Mouse (Mus musculus) brain, adult 2 months (tissue): ENCODE measurements around the gene Mfap5.
"Not testable (repeated sequence)": the region's sequence is repeated elsewhere in the genome, so short reads cannot be mapped to it uniquely, and the experiment has no call there.

ENCODE experiments used
- DNase-seq: peaks from one replicate; pipeline ENCODE4 v3.0.0; 2011; ENCODE audit warnings: low read depth, low spot score

Gene Mfap5

DNA sequence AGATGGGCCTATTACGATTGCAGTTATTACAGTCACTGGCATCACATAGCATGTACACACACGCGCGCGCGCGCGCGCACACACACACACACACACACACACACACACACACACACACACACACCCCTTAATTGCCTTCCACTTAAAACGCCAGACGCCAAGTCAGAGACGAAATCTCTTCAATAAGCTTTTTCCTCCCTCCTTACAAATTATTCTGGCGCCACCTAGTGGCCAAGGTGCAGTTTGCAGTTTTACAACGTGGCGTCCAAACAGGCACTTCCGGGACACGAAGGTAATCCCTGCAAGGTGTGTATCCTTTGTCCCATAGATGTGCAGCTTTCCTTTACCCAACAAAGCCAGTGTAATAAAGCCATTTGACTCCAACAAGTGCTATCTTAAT lies 54.8 kb downstream of the Mfap5 start:
- peak; percentile 86 for DNase-seq

DNA sequence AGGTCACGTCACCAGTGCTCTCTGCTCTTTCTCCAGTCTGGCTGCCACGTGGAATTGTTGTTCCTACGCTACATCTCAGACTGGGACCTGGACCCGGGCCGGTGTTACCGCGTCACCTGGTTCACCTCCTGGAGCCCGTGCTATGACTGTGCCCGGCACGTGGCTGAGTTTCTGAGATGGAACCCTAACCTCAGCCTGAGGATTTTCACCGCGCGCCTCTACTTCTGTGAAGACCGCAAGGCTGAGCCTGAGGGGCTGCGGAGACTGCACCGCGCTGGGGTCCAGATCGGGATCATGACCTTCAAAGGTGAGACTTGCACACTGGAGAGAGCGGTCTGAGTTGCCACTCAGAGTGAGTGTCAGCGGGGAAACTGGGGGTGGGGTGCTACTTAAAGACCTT lies 55.4 kb downstream of the Mfap5 start:
- no peak for DNase-seq

DNA sequence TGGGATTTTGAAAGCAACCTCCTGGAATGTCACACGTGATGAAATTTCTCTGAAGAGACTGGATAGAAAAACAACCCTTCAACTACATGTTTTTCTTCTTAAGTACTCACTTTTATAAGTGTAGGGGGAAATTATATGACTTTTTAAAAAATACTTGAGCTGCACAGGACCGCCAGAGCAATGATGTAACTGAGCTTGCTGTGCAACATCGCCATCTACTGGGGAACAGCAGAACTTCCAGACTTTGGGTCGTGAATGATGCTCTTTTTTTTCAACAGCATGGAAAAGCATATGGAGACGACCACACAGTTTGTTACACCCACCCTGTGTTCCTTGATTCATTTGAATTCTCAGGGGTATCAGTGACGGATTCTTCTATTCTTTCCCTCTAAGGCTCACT lies 56.8 kb downstream of the Mfap5 start:
- DNase-seq: peak; percentile 79

DNA sequence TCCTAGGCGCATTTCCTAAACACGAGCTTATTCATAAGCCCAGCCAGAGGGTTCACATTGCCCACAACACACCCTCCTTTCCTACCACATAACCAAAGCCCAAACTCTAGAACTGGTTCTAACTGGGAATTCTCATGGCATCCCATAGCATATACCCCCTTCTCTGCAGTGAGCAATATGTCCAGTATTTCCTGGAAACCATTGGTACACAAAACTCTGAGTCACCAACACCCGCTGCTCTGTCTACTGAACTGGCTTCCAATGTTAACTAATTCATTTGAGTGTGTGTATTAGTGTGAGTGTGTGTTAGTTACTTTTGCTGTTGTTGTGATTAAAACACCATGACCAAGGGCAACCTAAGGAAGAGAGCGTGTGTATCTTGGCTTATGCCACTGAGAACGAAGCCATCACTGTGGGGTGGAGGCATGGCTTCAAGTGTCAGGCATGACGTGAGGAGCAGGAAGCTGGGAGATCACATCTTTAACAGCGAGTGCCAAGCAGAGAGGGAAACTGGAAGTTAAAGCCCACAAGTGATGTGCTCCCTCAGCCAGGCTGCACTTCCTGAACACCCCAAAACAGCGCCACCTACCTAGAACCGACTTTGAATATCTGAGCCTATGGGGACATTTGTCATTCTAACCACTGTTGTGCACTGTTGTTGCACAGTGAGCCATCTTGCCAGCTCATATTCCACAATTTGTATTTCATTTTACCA lies 59.6 kb downstream of the Mfap5 start:
- no peak for DNase-seq

DNA sequence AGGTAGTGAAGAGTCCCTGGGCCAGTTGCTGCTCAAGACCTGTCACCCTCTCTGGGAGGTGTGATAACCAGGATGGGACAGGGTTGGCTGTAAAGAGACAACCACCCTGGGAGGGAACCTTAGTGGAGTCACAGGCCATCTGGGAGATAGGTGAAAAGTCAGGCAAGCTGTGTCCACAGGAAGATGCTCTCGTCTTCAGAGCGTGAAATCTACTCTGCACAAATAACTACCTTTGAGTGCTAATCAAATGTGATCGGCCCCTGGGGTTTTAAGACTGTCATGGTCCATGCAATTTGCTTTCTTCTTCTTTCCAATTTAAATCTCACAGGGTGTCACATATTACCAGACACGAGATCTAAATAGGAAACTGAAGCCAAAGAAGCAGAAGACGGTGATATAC lies 63.5 kb downstream of the Mfap5 start:
- DNase-seq: no peak

DNA sequence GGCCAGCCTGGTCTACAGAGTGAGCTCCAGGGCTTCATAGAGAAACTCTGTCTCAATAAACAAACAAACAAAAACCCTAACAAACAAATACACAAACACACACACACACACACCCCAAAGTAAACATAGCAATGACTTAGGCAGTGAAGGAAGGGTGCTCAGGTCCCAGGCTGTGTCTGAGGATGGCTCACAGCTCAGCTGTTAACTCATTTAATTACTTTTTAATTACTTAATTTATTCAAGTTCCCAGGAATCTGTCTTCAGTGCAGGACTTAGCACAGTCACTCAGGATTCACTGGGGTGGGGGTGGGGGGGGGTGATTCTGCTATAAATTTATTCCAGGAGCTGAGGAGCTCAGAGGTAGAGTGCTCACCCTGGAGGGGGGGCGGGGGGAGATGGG lies 64.1 kb downstream of the Mfap5 start:
- DNase-seq: no peak

DNA sequence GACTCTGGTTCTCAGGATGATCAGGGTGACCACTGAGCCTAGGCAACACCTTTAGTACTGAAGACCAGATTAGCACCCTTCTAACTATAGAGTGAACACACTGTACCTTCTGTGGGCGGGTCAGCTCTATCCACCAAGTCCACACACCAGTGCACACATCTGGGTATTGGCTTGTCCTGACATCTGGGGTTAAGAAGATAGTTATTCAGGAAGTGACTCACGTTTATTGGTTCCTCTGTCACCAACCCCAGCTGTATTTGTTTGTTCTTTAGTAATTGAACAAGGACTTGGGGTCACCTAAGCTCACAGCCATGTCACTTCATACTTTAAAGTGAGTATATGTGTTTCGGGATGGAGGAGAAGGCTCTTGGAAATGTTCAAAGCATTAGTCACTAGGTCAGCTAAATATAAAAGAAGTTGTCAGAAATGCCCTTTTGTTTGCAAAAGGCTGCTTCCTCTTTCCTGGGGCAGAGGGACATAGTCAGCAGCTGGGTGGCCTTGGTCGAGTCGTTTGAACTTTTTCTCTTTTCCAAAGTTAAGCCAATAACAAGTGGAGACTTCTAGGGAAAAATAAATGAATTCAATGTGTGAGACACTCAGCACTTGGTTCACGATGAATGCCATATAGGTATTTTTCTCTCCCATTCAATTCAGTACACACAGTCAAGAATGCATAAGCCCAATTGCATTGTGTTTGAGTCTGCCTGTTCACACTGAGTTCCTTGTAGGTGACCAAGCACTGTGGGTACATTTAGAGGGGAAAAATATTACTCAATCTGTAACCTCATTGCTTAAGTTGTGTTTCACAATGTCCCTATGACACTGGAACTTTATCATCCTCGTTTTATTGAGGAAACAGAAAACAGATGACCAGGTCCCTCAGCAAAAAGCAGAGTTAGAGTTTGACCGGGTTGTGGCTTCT lies 65.3 kb downstream of the Mfap5 start:
- no peak for DNase-seq

DNA sequence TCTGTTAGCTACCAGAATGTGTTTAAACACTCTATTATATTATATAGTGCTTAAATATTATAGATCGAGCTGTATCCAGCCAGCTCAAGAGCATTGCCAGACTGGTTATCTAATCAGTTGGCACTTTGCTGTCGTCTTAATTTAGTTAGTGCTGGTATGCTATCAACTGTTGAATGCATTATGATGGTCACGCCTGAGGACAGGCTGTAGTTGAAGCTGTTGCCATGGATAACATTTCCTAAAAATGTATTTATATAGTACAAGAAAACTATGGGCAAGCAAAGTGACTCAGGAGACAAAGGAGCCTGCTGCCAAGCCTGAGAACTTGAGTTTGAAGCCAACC lies 65.9 kb downstream of the Mfap5 start:
- peak; percentile 10 for DNase-seq

DNA sequence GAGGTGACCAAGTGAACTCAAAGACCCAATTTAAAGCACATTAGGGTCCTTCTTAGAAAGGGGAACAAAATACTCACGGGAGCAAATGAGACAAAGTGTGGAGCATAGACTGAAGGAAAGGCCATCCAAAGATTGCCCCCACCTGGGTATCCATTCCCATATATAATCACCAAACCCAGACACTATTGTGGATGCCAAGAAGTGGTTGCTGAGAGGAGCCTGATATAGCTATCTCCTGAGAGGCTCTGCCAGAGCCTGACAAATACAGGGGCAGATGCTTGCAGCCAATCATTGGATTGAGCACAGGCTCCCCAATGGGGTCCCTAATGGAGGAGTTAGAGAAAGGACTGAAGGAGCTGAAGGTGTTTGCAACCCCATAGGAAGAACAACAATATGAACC lies 69.4 kb downstream of the Mfap5 start:
- DNase-seq: not testable (repeated sequence)

DNA sequence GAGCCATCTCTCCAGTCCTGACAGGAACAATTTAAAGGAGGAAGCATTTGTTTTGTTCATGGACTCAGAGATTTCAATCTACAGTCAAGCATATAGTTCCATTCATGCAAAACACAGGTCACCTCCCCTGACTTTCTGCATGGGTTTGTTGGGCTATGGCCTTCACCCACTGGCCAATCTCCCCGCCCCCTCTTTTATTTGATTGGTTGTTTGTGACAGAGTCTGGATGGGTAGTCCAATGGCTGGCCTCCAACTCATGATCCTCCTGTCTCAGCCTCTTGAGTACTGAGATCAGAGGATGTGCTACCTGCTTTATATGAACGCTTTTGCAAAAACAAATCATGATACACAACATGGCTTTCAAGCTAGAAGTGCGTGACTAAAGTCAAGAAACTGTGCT lies 71.4 kb downstream of the Mfap5 start:
- DNase-seq: no peak
